Mouse (Mus musculus) hematopoietic multipotent progenitor cell, adult 10-12 weeks (in vitro differentiated cells): ENCODE results near the gene Actr2. TPM values are rescaled to one million over a fixed set of nuclear protein-coding genes. Genes with fewer than 3 reads are reported as not detected.

Experiments used
- polyA plus RNA-seq: library from polyadenylated mRNA; stranded (reverse); fragments of >175 nt; gene quantifications from 2 replicates; pipeline ENCODE4 v1.2.3, GENCODE M21; 2012; ENCODE audit warnings: low replicate concordance

Gene Actr2
- polyA plus RNA-seq: 121 and 151 TPM in 2 replicates

DNA sequence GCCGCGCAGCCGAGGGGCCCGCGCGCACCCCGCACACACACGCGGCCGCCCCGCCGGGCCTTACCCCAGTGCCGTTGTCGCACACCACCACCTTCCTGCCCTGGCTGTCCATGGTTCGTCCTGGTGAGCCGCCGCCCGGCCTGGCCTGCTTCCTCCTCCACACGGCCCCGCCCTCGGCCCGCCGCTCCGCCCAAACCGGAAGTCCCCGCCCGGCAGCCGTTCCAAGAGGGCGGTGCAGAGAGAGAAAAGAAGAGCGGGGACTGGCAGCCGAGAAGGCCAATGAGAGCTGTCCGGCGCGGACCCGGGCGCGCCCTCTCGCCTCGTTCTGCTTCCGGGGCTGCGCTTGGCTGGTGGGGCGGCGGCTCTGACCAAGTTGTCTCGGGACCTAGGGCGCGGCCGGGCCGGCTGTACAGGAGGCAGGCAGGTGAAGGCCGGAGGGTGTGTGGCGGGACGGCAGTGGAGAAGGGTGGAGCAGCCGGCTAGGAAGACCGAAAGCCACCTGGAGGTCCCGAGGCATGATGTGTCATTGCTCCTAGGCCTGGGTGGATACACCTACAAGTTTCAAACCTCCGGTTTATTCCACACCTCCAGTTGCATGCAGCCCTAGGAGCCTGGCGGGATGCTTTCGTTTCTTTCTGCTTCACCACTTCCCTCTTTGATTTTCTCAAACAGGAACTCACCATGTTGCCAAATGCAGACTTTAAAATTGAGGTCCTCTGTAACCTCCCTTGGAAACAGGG is at the start of gene Actr2:
Gene Actr2 (minus strand): TSS at position 173 of the 740 bp plus-strand sequence.

Other genes starting within 250 kb of the Actr2 start
- gene Spred2, start 188.5 kb downstream of the Actr2 start, polyA plus RNA-seq: 13.2 and 25.8 TPM in 2 replicates
- gene Rab1a, start 88.5 kb upstream of the Actr2 start, polyA plus RNA-seq: 23.8 and 25.9 TPM in 2 replicates
- gene Cep68, start 136.5 kb upstream of the Actr2 start, polyA plus RNA-seq: 26.0 and 28.0 TPM in 2 replicates
- gene Slc1a4, start 219.8 kb upstream of the Actr2 start, polyA plus RNA-seq: 0.27 and 0.42 TPM in 2 replicates